Mouse (Mus musculus) forebrain, embryonic 12.5 days (tissue): ENCODE measurements around the gene Pde4c. TPM values are rescaled to one million over a fixed set of nuclear protein-coding genes. Genes with fewer than 3 reads are reported as not detected.

Experiments
- ATAC-seq: fragments of 200-750 bp; cut with Nextera tagmentation; 2 replicates; pipeline ENCODE4 v1.8.0; 2017; ENCODE audit warnings: moderate TSS enrichment; ENCODE audit not compliant: low FRiP score
- H3K27ac ChIP-seq: fragments of 300-500 bp; sonication (generic); 2 replicates; pipeline ENCODE4 v1.5.1; 2016; ENCODE audit warnings: mild to moderate bottlenecking
- H3K27me3 ChIP-seq: fragments of 300-500 bp; sonication (generic); 2 replicates; pipeline ENCODE4 v1.6.1; 2016; ENCODE audit warnings: mild to moderate bottlenecking
- H3K36me3 ChIP-seq: fragments of 300-500 bp; sonication (generic); replicated peaks from 2 replicates; pipeline ENCODE4 v1.6.1; 2016; ENCODE audit warnings: mild to moderate bottlenecking
- H3K4me1 ChIP-seq: fragments of 300-500 bp; sonication (generic); 2 replicates; pipeline ENCODE4 v1.6.1; 2016
- H3K4me2 ChIP-seq: fragments of 300-500 bp; sonication (generic); 2 replicates; pipeline ENCODE4 v1.6.1; 2016; ENCODE audit warnings: mild to moderate bottlenecking, moderate library complexity
- H3K4me3 ChIP-seq: fragments of 300-500 bp; sonication (generic); replicated peaks from 2 replicates; pipeline ENCODE4 v1.5.1; 2016; ENCODE audit warnings: mild to moderate bottlenecking
- H3K9ac ChIP-seq: fragments of 300-500 bp; sonication (generic); 2 replicates; pipeline ENCODE4 v1.6.1; 2016; ENCODE audit warnings: mild to moderate bottlenecking
- H3K9me3 ChIP-seq: fragments of 300-500 bp; sonication (generic); 2 replicates; pipeline ENCODE4 v1.6.1; 2016
- WGBS: fragments of 180-500 bp; shearing (Covaris S2); methylation state at CpG from one replicate; pipeline ENCODE4 v1.1.7; 2016; 5-methylcytosine and 5-hydroxymethylcytosine counted together
- polyA plus RNA-seq: library from polyadenylated mRNA; unstranded; fragments of >200 nt; fragmentation: Nextera tagmentation; extraction: Ambion mirVana; gene quantifications from 2 replicates; pipeline ENCODE4 v1.2.1, GENCODE M21; 2016

The Pde4c gene
- polyA plus RNA-seq, 1 experiment from 2014 or later, result 0.17 TPM

DNA sequence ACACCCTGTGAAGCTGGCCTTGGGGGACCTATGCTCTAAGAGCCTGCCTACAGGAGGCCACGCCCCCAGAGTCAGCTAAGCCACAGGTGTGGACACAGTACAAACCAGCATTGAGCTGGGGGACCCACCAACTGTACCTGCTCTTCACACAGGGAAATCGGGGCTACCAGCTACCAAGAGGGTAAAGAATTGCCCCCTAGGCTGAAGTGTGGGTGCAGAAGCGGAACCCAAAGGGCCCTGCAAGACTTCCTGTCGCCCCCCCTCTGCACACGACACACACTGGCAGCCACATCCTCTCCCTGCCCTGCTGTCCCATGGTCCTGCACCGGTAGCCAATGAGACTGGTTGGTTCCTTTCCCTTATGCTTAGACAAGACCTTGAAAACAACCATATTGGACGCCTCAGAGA lies 67.8 kb downstream of the Pde4c start:
- 84% methylated on average over 7 of the region's 7 CpGs for WGBS
- Histone ChIP-seq H3K9me3 (no peaks in the 10 kb centered on the region), H3K4me3 (peak overlapping the region; percentile 63), H3K27ac (no peak overlapping the region), H3K36me3 (peaks cover 30% of the 10 kb centered on the region), H3K4me1 (peaks cover 44% of the 10 kb centered on the region), H3K27me3 (peaks cover 39% of the 10 kb centered on the region; the same call in 1 of the 2 replicates), H3K9ac (peak overlapping the region; percentile 73), H3K4me2 (peak overlapping the region; percentile 70)
- no peak for ATAC-seq

DNA sequence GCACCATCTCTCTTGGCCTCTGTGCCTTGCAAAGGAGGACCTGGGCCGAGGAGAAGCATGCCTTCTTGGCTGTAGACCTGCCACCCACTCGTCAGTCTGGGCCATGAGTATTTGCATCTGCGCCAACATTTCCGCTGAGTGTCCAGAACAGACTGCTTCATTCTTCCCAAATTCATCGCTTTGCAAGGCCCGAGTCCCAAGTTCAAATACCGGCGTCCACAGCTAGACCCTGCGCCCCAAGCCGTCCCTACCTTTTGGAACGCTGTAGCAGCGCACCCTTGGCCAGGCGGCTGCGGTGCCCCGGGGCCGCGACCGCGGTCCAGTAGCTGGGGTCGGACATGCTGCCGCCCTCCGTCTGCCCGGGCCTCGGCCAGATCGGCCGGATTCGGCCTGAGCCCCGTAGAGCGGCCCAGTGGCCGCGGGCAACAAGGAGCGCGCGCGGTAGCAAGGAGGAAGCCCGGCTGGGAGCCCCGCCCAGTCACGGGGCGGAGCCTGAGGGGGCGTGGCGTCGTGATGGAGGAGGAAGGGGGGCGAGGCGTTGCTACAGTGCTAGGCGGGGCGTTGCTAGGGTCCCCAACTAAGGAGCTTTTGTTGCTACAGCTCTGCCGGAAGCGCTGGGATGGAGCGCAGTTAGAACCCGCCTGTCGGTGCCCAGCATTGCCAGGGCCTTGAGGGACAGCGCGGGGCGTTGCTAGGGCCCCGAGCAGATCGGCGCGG lies 68.6 kb downstream of the Pde4c start:
- H3K9ac ChIP-seq, result peak overlapping the region; percentile 73
- peaks cover 22% of the 10 kb centered on the region for H3K36me3 ChIP-seq
- H3K4me3 ChIP-seq, result peak overlapping the region; percentile 63
- peak overlapping the region; percentile 94 for H3K27ac ChIP-seq
- H3K4me1 ChIP-seq, result peaks cover 49% of the 10 kb centered on the region
- H3K9me3 ChIP-seq, result no peaks in the 10 kb centered on the region
- H3K4me2 ChIP-seq, result peak overlapping the region; percentile 70
- 5% methylated on average over 57 of the region's 58 CpGs for WGBS
- peak; percentile 85 for ATAC-seq
- H3K27me3 ChIP-seq, result peaks cover 39% of the 10 kb centered on the region; the same call in 1 of the 2 replicates

- Histone ChIP-seq H3K9me3 (no peaks in the 10 kb centered on the region), H3K4me3 (peak overlapping the region; percentile 63), H3K9ac (peak overlapping the region; percentile 73), H3K36me3 (peaks cover 17% of the 10 kb centered on the region; the same call in 1 of the 2 replicates), H3K27me3 (peaks cover 35% of the 10 kb centered on the region), H3K4me1 (peaks cover 54% of the 10 kb centered on the region), H3K27ac (peak overlapping the region; percentile 94), H3K4me2 (peak overlapping the region; percentile 70)
- ATAC-seq, result peak; percentile 47
- WGBS, result under 1% methylated on average over 20 of the region's 20 CpGs
Observed at GRCm38 (mm10) chr8:70792700-70793099, 69.2 kb downstream of the Pde4c start.

- no peak for ATAC-seq
- Histone ChIP-seq H3K27me3 (peaks cover 38% of the 10 kb centered on the region), H3K36me3 (0 out of 2 replicates have a peak, but pooled peaks cover 3% of the 10 kb centered on the region), H3K4me2 (no peak overlapping the region), H3K4me3 (no peak overlapping the region), H3K9ac (no peak overlapping the region), H3K4me1 (peaks cover 53% of the 10 kb centered on the region), H3K9me3 (no peaks in the 10 kb centered on the region), H3K27ac (no peak overlapping the region)
- 88% methylated on average over 2 of the region's 2 CpGs for WGBS
Observed at GRCm38 (mm10) chr8:70794215-70794614, 70.7 kb downstream of the Pde4c start.

- H3K9ac ChIP-seq, result no peak overlapping the region
- H3K27ac ChIP-seq, result no peak overlapping the region
- no peaks in the 10 kb centered on the region for H3K36me3 ChIP-seq
- H3K9me3 ChIP-seq, result no peaks in the 10 kb centered on the region
- H3K4me2 ChIP-seq, result no peak overlapping the region; the same call in 1 of the 2 replicates
- WGBS, result 85% methylated on average over 2 of the region's 2 CpGs
- no peak for ATAC-seq
- H3K4me1 ChIP-seq, result peaks cover 53% of the 10 kb centered on the region
- peaks cover 49% of the 10 kb centered on the region for H3K27me3 ChIP-seq
- no peak overlapping the region for H3K4me3 ChIP-seq
Observed at GRCm38 (mm10) chr8:70795370-70795769, 71.8 kb downstream of the Pde4c start.

- peaks cover 51% of the 10 kb centered on the region for H3K4me1 ChIP-seq
- ATAC-seq, result peak; percentile 1
- WGBS, result 1% methylated on average over 54 of the region's 54 CpGs
- H3K9ac ChIP-seq, result peak overlapping the region; percentile 68
- peak overlapping the region; percentile 58 for H3K4me3 ChIP-seq
- H3K27ac ChIP-seq, result peak overlapping the region; percentile 8
- no peaks in the 10 kb centered on the region for H3K36me3 ChIP-seq
- H3K27me3 ChIP-seq, result peaks cover 57% of the 10 kb centered on the region
- peak overlapping the region; percentile 85 for H3K4me2 ChIP-seq
- no peaks in the 10 kb centered on the region for H3K9me3 ChIP-seq
Observed at GRCm38 (mm10) chr8:70796403-70797080, 73.0 kb downstream of the Pde4c start.

DNA sequence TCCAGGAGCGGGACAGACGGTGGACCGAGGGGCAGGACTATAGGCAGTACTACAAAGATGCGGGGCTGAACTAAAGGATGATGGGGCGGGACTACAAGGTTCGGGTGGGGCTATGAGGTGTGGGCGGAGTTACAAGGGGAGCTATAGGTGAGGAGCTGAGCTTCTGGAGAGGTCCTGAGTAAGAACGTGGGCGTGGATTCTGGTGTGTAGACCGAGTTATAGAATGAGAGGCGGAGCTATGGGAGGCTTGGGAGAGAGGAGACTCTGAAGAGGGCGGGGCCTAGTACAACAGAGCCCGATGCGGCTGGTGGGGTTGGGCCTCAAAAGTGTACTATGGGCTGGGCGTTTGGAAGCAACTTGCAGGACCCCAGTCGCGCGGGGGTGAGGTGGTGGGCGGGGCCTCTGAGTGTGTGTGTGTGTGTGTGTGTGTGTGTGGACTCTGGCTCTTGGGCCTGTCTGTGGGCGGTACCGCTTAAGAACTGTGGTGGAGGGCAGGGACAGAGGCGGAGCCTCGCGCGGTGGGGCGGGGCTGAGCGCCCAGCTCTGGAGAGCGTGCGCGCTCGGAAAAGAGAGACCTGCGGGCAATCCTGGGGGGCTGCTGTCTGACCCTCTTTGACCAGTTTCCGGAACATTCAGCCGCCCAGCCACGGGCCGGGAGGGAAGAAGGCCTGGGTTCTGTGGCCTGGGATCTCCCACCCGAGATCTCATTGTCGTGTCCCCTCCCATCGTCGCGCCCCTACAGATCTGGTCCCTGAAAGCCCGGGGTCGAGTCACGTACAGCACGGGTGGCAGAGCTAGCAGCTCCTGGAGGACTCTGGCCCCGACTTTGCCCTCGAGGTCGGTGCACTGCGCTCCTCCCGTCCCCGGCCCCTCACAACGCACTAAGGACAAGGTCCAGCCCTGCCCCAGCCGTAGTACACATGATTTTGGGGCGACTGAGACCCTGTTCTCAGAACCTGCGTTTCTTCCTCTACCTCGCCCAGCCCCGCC lies 73.9 kb downstream of the Pde4c start:
- peak; percentile 85 for ATAC-seq
- peak overlapping the region; percentile 85 for H3K4me2 ChIP-seq
- H3K27ac ChIP-seq, result peak overlapping the region; percentile 8
- peak overlapping the region; percentile 58 for H3K4me3 ChIP-seq
- H3K9ac ChIP-seq, result peak overlapping the region; percentile 68
- H3K27me3 ChIP-seq, result peaks cover 65% of the 10 kb centered on the region
- no peaks in the 10 kb centered on the region for H3K9me3 ChIP-seq
- H3K4me1 ChIP-seq, result peaks cover 44% of the 10 kb centered on the region
- no peaks in the 10 kb centered on the region for H3K36me3 ChIP-seq
- WGBS, result under 1% methylated on average over 52 of the region's 57 CpGs

GRCm38 (mm10) chr8:70798281-70798680 lies 74.8 kb downstream of the Pde4c start:
- H3K4me1 ChIP-seq, result peaks cover 36% of the 10 kb centered on the region
- H3K4me2 ChIP-seq, result peak overlapping the region; percentile 85
- H3K9me3 ChIP-seq, result no peaks in the 10 kb centered on the region
- no peaks in the 10 kb centered on the region for H3K36me3 ChIP-seq
- H3K27me3 ChIP-seq, result peaks cover 74% of the 10 kb centered on the region
- peak overlapping the region; percentile 58 for H3K4me3 ChIP-seq
- no peak for ATAC-seq
- no peak overlapping the region for H3K27ac ChIP-seq
- 13% methylated on average over 15 of the region's 15 CpGs for WGBS
- H3K9ac ChIP-seq, result no peak overlapping the region

GRCm38 (mm10) chr8:70800648-70801047 lies 77.1 kb downstream of the Pde4c start:
- H3K4me2 ChIP-seq, result no peak overlapping the region
- no peak overlapping the region for H3K9ac ChIP-seq
- no peaks in the 10 kb centered on the region for H3K36me3 ChIP-seq
- H3K27me3 ChIP-seq, result peaks cover 87% of the 10 kb centered on the region
- no peak for ATAC-seq
- WGBS, result 55% methylated on average over 10 of the region's 10 CpGs
- no peak overlapping the region for H3K4me3 ChIP-seq
- no peaks in the 10 kb centered on the region for H3K9me3 ChIP-seq
- no peak overlapping the region for H3K27ac ChIP-seq
- peaks cover 42% of the 10 kb centered on the region for H3K4me1 ChIP-seq
